Mouse (Mus musculus) olfactory bulb, adult 2 months (tissue): ENCODE results near the gene Yif1a.

ENCODE experiments used
- CTCF ChIP-seq: fragments of 200-500 bp; IDR thresholded peaks from 2 replicates; pipeline ENCODE4 v1.5.1; 2012; ENCODE audit warnings: low read depth, mild to moderate bottlenecking, low read length, moderate library complexity; ENCODE audit not compliant: insufficient read depth
- POLR2A ChIP-seq: fragments of 200-500 bp; IDR thresholded peaks from 2 replicates; pipeline ENCODE4 v1.6.1; 2012; ENCODE audit warnings: mild to moderate bottlenecking, low read depth, low read length, moderate library complexity; ENCODE audit not compliant: insufficient read depth

- TF ChIP-seq CTCF (no peak), POLR2A (no peak)
These were observed 5.7 kb upstream of the Yif1a start for GRCm38 (mm10) chr19:5082596-5082995.
